Mouse (Mus musculus): Measurements from ENCODE around the gene Gpatch4.

GRCm38 (mm10) chr3:88087688-88088087 is 44.8 kb downstream of the Gpatch4 start:
- peak; percentile 61; the same call in 1 of the 2 replicates for TF ChIP-seq CTCF (IDR thresholded peaks at IDR 0.05; ENCODE audit: extremely low read depth, insufficient read length, insufficient replicate concordance, low read depth, low read length)
- no peak for TF ChIP-seq POLR2A (IDR thresholded peaks at IDR 0.05; ENCODE audit: low read depth, low read length)

Measured in small intestine, adult 2 months (tissue).